Mouse (Mus musculus) kidney, adult 2 months (tissue): ENCODE data around the gene 1810043G02Rik.

ENCODE experiments used
- CTCF ChIP-seq: fragments of 200-500 bp; conservative IDR thresholded peaks from 2 replicates; pipeline ENCODE4 v1.5.1; 2011; ENCODE audit warnings: low read depth, mild to moderate bottlenecking, control low read depth, low read length, moderate library complexity, mixed read lengths; ENCODE audit not compliant: insufficient read depth, insufficient read length
- POLR2A ChIP-seq: fragments of 200-500 bp; IDR thresholded peaks from one replicate; pipeline ENCODE4 v1.6.1; 2011; ENCODE audit warnings: low read depth, low read length, control low read depth

GRCm38 (mm10) chr10:78008169-78008568 lies 29.8 kb downstream of the 1810043G02Rik start:
- TF ChIP-seq CTCF (no peak), POLR2A (no peak)
